Mouse (Mus musculus) adrenal gland, adult 2 months (tissue): ENCODE results near the gene Aim2. TPM values are rescaled to one million over a fixed set of nuclear protein-coding genes. Genes with fewer than 3 reads are reported as not detected.
"Not testable (repeated sequence)": the region's sequence is repeated elsewhere in the genome, so short reads cannot be mapped to it uniquely, and the experiment has no call there.

Experiments
- DNase-seq: peaks from one replicate; pipeline ENCODE4 v3.0.0; 2021
- polyA plus RNA-seq: library from polyadenylated mRNA; depleted of rRNA; stranded (reverse); fragments of >200 nt; gene quantifications from 2 replicates; pipeline ENCODE4 v1.2.3, GENCODE M21; 2012; rRNA removed
- total RNA-seq, 2 experiments: library from RNA; stranded (reverse); gene quantifications; 2 replicates each; pipeline ENCODE4 v1.2.3; 2021

The Aim2 gene
- total and polyA plus RNA-seq, 3 experiments = 0.20 to 0.78 (median 0.55) TPM

DNA sequence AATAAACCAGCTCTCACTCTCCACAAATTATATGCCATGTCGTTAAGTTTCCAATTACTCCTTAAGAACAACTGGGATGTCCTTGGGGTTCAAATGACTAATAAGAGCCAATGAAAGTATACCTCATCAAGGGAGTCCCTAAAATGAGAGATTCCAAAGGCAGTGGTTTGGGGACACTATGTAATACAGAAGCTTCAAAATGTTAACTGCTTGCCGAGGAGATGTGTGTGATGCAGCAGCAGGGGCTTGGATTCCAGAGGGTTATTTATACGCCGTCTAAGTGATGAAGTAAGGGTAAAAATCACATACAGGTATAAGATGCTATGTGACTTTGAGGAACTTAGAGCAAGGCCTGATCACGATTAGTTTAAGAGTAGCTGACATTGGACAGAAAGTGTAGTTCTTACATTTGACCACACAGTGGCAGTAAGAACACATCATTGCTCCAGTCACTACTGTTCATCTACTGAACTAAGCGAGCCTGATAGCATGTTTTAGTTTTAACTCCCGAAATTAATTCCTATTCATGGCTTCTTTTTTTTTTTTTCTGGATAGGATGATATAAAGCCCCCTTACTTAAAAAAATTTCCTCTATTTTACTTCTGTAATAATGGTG is 105.6 kb downstream of the Aim2 start:
- peak; percentile 6 for DNase-seq

DNA sequence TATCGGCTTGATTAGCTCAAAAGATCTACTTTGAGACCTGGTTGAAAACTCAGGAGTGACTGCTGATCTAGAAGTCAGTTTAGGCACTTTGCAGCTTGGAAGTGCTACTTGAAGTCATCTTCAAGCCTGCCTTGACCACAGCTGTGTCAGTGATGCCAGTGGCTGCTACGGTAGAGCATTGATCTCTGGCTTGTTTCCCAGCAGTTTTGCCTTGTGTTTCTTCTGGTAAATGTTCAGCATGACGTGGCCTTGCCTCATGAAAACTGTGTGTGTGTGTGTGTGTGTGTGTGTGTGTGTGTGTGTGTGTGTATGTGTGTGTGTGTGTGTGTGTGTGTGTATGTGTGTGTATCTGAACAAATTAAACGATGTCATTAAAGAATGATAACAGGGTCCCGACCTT is 106.1 kb downstream of the Aim2 start:
- DNase-seq = peak; percentile 8

DNA sequence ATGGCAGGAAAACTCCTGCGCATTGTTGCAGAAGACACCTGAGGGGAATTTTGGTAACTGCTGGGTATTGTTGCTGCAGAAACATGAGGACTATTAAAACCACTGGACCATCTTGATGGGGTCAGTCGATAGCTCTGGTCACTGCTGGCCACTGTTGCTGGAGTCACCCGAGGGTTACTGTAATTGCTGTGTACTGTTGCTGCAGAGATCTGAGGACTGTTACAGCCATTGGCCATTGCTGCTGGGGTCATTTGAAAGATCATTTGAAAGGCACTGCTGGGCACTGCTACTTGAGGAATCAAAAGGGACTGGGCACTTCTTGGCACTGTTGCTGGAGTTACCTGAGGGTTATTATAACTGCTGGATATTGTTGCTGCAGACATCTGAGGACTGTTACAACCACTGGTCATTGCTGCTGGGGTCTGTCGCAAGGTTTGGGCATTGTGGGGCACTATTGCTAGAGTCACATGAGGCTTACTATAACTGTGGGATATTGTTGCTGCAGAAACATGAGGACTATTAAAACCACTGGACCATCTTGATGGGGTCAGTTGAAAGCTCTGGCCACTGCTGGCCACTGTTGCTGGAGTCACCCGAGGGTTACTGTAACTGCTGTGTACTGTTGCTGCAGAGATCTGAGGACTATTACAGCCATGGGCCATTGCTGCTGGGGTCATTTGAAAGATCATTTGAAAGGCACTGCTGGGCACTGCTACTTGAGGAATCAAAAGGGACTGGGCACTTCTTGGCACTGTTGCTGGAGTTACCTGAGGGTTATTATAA is 129.9 kb downstream of the Aim2 start:
- DNase-seq = not testable (repeated sequence)

DNA sequence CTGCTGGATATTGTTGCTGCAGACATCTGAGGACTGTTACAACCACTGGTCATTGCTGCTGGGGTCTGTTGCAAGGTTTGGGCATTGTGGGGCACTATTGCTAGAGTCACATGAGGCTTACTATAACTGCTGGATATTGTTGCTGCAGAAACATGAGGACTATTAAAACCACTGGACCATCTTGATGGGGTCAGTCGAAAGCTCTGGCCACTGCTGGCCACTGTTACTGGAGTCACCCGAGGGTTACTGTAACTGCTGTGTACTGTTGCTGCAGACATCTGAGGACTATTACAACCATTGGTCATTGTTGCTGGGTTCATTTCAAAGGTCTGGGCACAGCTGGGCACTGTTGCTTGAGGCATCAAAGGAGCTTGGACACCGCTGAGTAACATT is 130.5 kb downstream of the Aim2 start:
- DNase-seq = not testable (repeated sequence)

DNA sequence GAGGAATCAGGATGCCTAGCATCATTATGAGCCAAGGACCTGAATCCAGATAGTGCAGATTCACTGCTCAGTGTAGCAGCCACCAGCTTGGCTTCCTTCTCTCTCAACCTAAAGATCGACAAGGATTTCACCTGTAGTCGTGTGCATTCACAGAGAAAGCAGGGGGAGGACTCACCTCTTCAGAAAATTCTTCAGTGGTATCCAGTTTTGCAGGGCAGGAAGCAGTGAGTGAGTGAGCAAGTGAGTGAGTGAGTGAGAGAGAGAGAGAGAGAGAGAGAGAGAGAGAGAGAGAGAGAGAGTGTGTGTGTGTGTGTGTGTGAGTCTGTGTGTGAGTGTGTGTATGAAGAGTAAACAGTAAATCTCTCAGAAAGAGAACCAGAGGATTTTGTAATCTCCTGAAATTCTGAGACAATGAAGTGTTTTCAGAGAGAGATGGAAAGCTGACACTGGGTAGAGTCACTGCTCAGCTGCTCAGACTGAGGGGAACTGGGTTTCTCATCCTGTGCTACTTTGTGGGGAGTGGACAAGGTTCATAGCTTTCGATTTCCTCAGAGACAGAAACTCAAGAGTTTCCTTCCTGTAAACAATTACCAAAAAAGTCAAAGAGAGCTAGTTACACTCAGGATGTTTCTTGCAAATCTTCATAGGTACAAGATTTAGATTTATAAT is 140.3 kb downstream of the Aim2 start, which contains the start of gene Ifi206:
Gene Ifi206 (minus strand): TSS at position 230 of the 669 bp plus-strand sequence.
- DNase-seq = not testable (repeated sequence)

DNA sequence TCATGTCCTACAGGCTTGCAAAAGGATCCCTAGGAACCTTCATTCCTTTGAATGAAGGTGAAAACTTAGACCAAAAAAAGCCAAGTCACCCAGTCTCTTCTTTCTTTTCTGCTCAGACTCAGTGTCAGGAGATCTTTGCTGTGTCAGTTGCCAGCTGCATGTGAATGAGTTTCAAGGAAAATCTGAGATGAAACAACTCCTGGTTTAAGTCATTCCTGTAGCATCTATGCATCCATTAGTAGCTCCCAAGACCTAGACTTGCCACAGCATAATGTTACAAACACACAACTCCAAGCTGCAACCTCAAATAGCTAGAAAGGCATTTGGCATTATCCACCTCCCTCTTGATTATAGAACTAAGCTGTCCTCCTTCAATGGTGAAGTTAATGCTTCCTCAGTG is 140.8 kb downstream of the Aim2 start:
- DNase-seq = not testable (repeated sequence)

DNA sequence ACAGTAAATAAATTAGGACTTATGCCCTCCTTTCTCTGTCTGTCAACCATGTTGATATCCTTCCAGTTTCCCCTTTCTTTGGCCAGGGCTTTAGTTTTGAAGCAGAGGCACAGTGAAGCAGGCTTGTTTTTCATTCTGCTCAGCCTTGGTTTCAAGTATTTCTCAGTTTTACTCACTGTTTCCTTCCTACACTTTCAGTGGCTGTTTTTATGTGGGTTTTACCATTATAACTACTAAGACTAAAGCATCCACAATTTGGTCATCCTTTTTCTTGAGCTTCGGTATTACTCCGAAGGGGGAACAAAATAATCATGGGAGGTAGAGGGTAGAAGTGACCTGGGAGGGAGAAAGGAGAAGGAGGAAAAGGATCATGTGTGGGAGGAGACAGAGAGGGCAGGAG is 159.9 kb downstream of the Aim2 start:
- not testable (repeated sequence) for DNase-seq

Other genes with a start within 250 kb of the Aim2 start
- gene Olfr1408, start 213.5 kb upstream of the Aim2 start, total RNA-seq = not detected
- not detected in 2 replicates for gene Olfr1408, start 213.5 kb upstream of the Aim2 start, polyA plus RNA-seq
- gene Olfr1406, start 160.2 kb upstream of the Aim2 start, total RNA-seq = not detected
- not detected in 2 replicates for gene Olfr1406, start 160.2 kb upstream of the Aim2 start, polyA plus RNA-seq
- not detected for gene Olfr218, start 153.1 kb upstream of the Aim2 start, total RNA-seq
- gene Olfr218, start 153.1 kb upstream of the Aim2 start, polyA plus RNA-seq = not detected in 2 replicates
- not detected for gene Olfr1404, start 138.5 kb upstream of the Aim2 start, total RNA-seq
- gene Olfr1404, start 138.5 kb upstream of the Aim2 start, polyA plus RNA-seq = not detected in 2 replicates
- gene Fcer1a, start 123.7 kb upstream of the Aim2 start, total RNA-seq = not detected
- gene Fcer1a, start 123.7 kb upstream of the Aim2 start, polyA plus RNA-seq = not detected in 2 replicates
- gene Olfr418, start 84.9 kb upstream of the Aim2 start, total RNA-seq = not detected
- gene Olfr418, start 84.9 kb upstream of the Aim2 start, polyA plus RNA-seq = not detected in 2 replicates
- gene Mptx2, start 73.1 kb upstream of the Aim2 start, total RNA-seq = not detected
- not detected in 2 replicates for gene Mptx2, start 73.1 kb upstream of the Aim2 start, polyA plus RNA-seq
- gene Ackr1, start 17.1 kb upstream of the Aim2 start, total RNA-seq = 1 to 10 TPM; 1.1 to 2.0 TPM
- gene Ackr1, start 17.1 kb upstream of the Aim2 start, polyA plus RNA-seq = 2.1 and 4.5 TPM in 2 replicates
- gene Cadm3, start 16.8 kb downstream of the Aim2 start, total RNA-seq = 1 to 10 TPM; 3.9 to 6.1 TPM
- gene Cadm3, start 16.8 kb downstream of the Aim2 start, polyA plus RNA-seq = 6.8 and 9.3 TPM in 2 replicates
- gene Ifi206, start 140.2 kb downstream of the Aim2 start, total RNA-seq = under 1 TPM; 0.45 to 0.84 TPM
- gene Ifi206, start 140.2 kb downstream of the Aim2 start, polyA plus RNA-seq = 0.68 and 0.82 TPM in 2 replicates
- gene Ifi214, start 185.1 kb downstream of the Aim2 start, total RNA-seq = under 1 TPM in 1 of 2 experiments, not detected in 1; 0.09 TPM
- 0.06 TPM in 1 of 2 replicates, not detected in the other for gene Ifi214, start 185.1 kb downstream of the Aim2 start, polyA plus RNA-seq
- gene Ifi213, start 248.4 kb downstream of the Aim2 start, total RNA-seq = 1 to 10 TPM in 1 of 2 experiments, under 1 TPM in 1; 0.52 to 1.8 TPM
- gene Ifi213, start 248.4 kb downstream of the Aim2 start, polyA plus RNA-seq = 1.3 and 1.5 TPM in 2 replicates